Mouse (Mus musculus) forebrain, postnatal 0 days (tissue): ENCODE results near the gene Cxcl12. TPM values are rescaled to one million over a fixed set of nuclear protein-coding genes. Genes with fewer than 3 reads are reported as not detected.
A peak's percentile ranks its signal among the peaks of the same experiment; 100 is the strongest.

Experiments
- ATAC-seq: fragments of 200-750 bp; cut with Nextera tagmentation; 2 replicates; pipeline ENCODE4 v1.8.0; 2017; ENCODE audit warnings: mild to moderate bottlenecking, moderate library complexity
- DNase-seq: peaks from one replicate; pipeline ENCODE4 v3.0.0-alpha.2; 2015
- H3K27ac ChIP-seq: fragments of 300-500 bp; sonication (generic); 2 replicates; pipeline ENCODE4 v1.5.1; 2014; ENCODE audit warnings: low read depth, mild to moderate bottlenecking, antibody characterized with exemption, low read length, moderate library complexity, mixed read lengths
- H3K27me3 ChIP-seq: fragments of 300-500 bp; sonication (generic); 2 replicates; pipeline ENCODE4 v1.6.1; 2014; ENCODE audit warnings: mild to moderate bottlenecking, low read length, mixed read lengths; ENCODE audit not compliant: insufficient read depth
- H3K36me3 ChIP-seq: fragments of 300-500 bp; sonication (generic); 2 replicates; pipeline ENCODE4 v1.6.1; 2014; ENCODE audit warnings: mild to moderate bottlenecking, moderate library complexity; ENCODE audit not compliant: insufficient read depth
- H3K4me1 ChIP-seq: fragments of 300-500 bp; sonication (generic); 2 replicates; pipeline ENCODE4 v1.6.1; 2014; ENCODE audit warnings: antibody characterized with exemption; ENCODE audit not compliant: insufficient read depth
- H3K4me2 ChIP-seq: fragments of 300-500 bp; sonication (generic); 2 replicates; pipeline ENCODE4 v1.6.1; 2014; ENCODE audit warnings: low read depth, mild to moderate bottlenecking, moderate library complexity
- H3K4me3 ChIP-seq: fragments of 300-500 bp; sonication (generic); 2 replicates; pipeline ENCODE4 v1.5.1; 2014; ENCODE audit warnings: low read depth, low read length, mixed read lengths
- H3K9ac ChIP-seq: fragments of 300-500 bp; sonication (generic); 2 replicates; pipeline ENCODE4 v1.6.1; 2014; ENCODE audit warnings: mild to moderate bottlenecking
- H3K9me3 ChIP-seq: fragments of 300-500 bp; sonication (generic); 2 replicates; pipeline ENCODE4 v1.6.1; 2016; ENCODE audit warnings: low read length
- CTCF ChIP-seq: sonication (generic); IDR thresholded peaks from 2 replicates; pipeline ENCODE4 v1.5.1; 2016; ENCODE audit warnings: antibody characterized with exemption, control low read depth, low read depth
- WGBS: fragments of 180-500 bp; shearing (Covaris S2); extraction: QIAGEN DNeasy Blood & Tissue Kit; methylation state at CpG from one replicate; pipeline ENCODE4 v1.1.7; 2014; 5-methylcytosine and 5-hydroxymethylcytosine counted together
- polyA plus RNA-seq: library from polyadenylated mRNA; unstranded; fragments of >200 nt; fragmentation: Nextera tagmentation; extraction: Ambion mirVana; gene quantifications from 2 replicates; pipeline ENCODE4 v1.2.1, GENCODE M21; 2015
- total RNA-seq: library from RNA; depleted of rRNA; stranded (reverse); fragments of >200 nt; gene quantifications from 2 replicates; pipeline ENCODE4 v1.2.3, GENCODE M21; 2014

Cxcl12 gene
- total and polyA plus RNA-seq, 2 experiments from 2014 or later = 32.0 to 70.7 TPM

DNA sequence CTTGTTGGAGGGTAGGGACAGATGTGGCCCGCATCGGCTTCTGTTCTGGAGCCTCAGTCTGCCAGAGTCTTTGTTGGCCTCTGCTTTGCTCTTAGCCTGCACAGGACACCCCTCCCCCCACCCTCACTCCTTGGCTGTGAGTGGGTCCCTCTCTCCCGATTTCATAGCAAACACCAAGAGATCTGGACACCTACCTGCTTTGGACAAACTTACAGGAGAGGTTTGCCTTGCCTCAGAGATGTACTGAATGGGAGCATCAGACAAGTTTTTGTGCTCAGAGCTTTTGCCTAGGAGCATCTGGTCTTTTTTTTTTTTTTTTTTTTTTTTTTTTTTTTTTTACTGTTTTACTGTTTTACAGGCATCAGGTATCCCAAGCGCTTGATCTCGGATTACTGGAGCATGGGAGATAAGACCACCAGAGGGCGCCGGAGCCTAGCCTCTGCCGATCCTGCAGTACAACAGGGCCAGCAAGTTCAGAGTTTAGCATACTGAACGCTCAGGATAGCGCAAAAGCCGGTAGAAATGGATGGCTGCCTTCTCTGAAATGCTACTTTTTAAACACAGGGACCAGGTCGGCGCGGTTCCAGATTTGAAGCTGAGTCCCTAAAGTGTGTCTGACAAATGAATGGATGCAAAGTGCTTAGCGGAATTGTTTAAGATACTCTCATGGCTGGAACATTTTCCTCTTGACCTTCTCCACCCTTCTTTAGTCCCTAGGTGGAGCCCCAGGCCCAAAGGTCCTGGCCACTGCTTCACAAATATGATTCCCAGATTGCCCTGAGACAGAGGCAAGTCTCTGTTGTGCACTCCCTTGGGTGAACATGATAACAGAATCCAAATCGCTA lies 1.5 kb upstream of the Cxcl12 start:
- 2% methylated on average over 16 of the region's 16 CpGs for WGBS
- DNase-seq (peak; percentile 89), ATAC-seq (peak; percentile 91)
- no peaks in the 10 kb centered on the region for H3K9me3 ChIP-seq
- H3K27ac ChIP-seq = no peak overlapping the region
- H3K4me1 ChIP-seq = peaks cover 12% of the 10 kb centered on the region; the same call in 1 of the 2 replicates
- H3K27me3 ChIP-seq = peaks cover 23% of the 10 kb centered on the region
- peak overlapping the region; percentile 94; the same call in 1 of the 2 replicates for H3K4me2 ChIP-seq
- H3K9ac ChIP-seq = no peak overlapping the region
- H3K4me3 ChIP-seq = no peak overlapping the region
- H3K36me3 ChIP-seq = no peaks in the 10 kb centered on the region
- peak; percentile 85 for TF ChIP-seq CTCF

DNA sequence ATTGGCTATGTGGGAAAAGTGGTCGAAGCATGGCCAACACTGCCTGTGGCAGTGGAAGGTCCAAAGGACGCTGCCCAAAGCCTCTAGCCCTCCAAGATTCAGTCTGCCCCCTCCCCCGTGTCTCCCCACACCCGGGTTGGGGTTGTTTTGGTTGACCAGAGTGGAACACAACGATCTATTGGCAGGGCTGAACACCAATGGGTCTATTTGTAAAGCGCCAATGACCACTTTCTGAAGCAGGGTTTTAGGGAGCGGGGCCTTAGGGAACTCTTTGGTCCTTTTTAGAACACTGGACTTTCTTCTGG lies 957 bp upstream of the Cxcl12 start:
- no peaks in the 10 kb centered on the region for H3K9me3 ChIP-seq
- peaks cover 12% of the 10 kb centered on the region; the same call in 1 of the 2 replicates for H3K4me1 ChIP-seq
- no peak overlapping the region for H3K9ac ChIP-seq
- no peaks in the 10 kb centered on the region for H3K36me3 ChIP-seq
- 11% methylated on average over 7 of the region's 7 CpGs for WGBS
- peak; percentile 19 for DNase-seq
- no peak overlapping the region for H3K27ac ChIP-seq
- no peak for TF ChIP-seq CTCF
- H3K4me3 ChIP-seq = no peak overlapping the region
- ATAC-seq = no peak
- peak overlapping the region; percentile 94; the same call in 1 of the 2 replicates for H3K4me2 ChIP-seq
- H3K27me3 ChIP-seq = peaks cover 23% of the 10 kb centered on the region

DNA sequence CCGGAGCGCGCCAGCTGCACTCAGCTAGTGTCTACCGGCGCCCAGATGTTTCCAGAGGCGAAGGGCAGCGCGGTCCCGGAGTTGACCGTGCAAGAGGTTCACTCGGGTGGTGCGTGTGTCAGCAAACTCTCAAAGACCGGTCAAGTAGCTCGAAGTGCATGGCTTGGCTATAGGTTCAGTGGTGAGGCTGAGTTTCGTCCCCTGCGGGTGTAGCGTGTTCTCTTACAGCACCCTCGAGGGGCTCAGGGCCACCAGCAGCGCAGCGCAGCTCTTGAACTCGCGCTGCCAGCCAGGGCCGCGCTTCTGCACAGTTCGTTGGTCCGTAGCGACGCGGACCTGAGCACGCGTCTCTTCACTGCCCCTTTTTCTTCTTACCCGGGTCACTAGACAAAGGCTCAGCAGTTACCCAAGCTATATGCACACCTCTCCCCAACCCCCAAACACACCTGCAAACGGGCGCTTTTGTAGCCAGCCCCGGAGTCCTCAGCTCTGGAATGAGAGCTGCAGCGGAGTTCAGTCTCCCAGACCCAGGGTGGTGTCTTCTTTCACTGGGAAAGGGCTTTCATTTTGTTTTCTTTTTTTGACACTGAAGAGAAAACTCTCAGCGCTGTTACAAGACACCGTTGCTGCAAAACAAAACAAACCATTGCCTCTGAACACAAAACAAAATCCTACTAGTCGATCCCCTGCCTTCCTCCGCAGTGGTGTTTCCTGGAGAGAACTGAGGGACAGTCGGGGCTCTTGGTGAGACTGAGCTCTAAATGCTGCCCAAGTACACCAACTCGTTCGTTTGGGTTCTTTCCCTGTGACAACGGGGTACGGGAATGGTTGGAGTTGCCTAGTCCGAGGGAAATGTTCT lies 945 bp downstream of the Cxcl12 start:
- Histone ChIP-seq H3K9ac (peak overlapping the region; percentile 52), H3K4me2 (peak overlapping the region; percentile 94), H3K9me3 (no peaks in the 10 kb centered on the region), H3K36me3 (no peaks in the 10 kb centered on the region), H3K27ac (0 out of 2 replicates have a peak overlapping the region, but pooled peaks have one; percentile 16), H3K4me1 (peaks cover 12% of the 10 kb centered on the region; the same call in 1 of the 2 replicates), H3K4me3 (peak overlapping the region; percentile 57), H3K27me3 (peaks cover 23% of the 10 kb centered on the region)
- peak; percentile 49 for DNase-seq
- TF ChIP-seq CTCF = no peak
- WGBS = 2% methylated on average over 46 of the region's 46 CpGs
- no peak for ATAC-seq

DNA sequence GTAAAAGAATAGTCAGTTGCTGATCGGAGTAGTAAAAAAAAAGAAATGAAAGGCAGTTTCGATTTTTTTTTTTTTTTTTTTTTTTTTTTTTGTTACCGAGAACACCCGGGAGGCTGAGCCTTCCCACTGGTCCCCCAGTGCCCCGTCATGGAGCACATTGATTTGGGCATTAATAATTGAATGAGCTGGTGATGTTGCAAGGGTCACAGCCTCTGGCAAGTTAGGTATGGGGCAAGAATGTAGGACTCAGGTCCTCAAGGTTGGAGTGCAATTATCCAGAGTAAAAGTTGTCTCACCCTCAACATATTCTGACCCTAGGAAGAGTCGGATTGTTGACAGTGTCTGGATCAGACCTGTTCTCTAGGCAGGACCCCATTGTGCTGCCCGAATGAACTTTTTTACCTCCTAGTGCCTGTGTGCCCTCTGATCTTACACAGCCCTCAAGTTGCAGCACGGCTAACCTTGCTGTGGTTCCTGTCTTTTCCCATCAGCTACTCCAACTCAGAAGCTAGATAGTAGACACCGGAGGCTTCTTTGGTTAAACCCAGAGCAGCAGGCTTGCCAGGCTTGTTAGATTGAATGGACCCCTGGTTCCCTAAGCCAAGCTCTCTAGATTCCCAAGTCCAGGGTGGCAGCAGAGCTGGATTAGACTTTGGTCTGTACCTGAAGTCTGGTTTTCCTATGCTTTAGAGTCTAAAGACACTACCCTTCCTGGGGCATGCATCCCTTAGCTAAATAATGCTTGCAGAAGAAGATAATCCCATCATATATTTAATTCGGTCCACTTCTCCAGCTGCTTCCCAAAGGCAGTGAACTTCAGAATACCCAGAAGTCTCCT lies 1.8 kb downstream of the Cxcl12 start:
- Histone ChIP-seq H3K9ac (no peak overlapping the region), H3K4me2 (peak overlapping the region; percentile 94), H3K27ac (no peak overlapping the region), H3K27me3 (peaks cover 23% of the 10 kb centered on the region), H3K36me3 (no peaks in the 10 kb centered on the region), H3K4me1 (peaks cover 12% of the 10 kb centered on the region; the same call in 1 of the 2 replicates), H3K9me3 (no peaks in the 10 kb centered on the region), H3K4me3 (peak overlapping the region; percentile 57)
- ATAC-seq = no peak
- WGBS = 25% methylated on average over 10 of the region's 10 CpGs
- TF ChIP-seq CTCF = no peak
- DNase-seq = no peak

DNA sequence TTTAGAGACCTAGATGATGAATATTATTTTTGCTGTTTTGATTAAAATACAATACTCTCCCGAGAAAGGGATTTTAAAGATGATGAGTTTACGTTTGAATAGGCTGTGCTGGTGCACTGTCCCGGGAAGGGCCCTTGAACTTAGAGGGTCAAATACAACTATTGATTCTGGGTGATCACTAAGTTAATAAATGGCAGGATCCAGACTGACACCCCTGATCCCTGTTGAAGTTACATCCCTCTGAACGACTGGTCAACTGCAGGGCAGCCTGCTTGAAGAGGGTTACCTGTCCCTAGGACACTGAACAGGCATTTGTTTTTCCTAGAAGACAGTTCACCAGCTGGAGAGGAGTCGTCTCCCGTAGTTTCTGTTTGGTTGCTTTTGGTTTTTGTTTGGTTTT lies 4.0 kb downstream of the Cxcl12 start:
- Histone ChIP-seq H3K27ac (no peak overlapping the region), H3K4me3 (no peak overlapping the region), H3K36me3 (no peaks in the 10 kb centered on the region), H3K9ac (no peak overlapping the region), H3K4me2 (no peak overlapping the region), H3K9me3 (no peaks in the 10 kb centered on the region), H3K4me1 (peaks cover 10% of the 10 kb centered on the region; the same call in 1 of the 2 replicates), H3K27me3 (peaks cover 12% of the 10 kb centered on the region)
- TF ChIP-seq CTCF = no peak
- no peak for DNase-seq
- WGBS = 83% methylated on average over 6 of the region's 6 CpGs
- no peak for ATAC-seq

DNA sequence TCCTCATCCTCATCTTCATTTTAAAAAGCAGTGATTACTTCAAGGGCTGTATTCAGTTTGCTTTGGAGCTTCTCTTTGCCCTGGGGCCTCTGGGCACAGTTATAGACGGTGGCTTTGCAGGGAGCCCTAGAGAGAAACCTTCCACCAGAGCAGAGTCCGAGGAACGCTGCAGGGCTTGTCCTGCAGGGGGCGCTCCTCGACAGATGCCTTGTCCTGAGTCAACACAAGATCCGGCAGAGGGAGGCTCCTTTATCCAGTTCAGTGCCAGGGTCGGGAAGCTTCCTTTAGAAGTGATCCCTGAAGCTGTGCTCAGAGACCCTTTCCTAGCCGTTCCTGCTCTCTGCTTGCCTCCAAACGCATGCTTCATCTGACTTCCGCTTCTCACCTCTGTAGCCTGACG lies 5.5 kb downstream of the Cxcl12 start:
- no peaks in the 10 kb centered on the region for H3K9me3 ChIP-seq
- H3K9ac ChIP-seq = no peak overlapping the region
- ATAC-seq = peak; percentile 58; the same call in 1 of the 2 replicates
- H3K36me3 ChIP-seq = no peaks in the 10 kb centered on the region
- no peak overlapping the region for H3K27ac ChIP-seq
- H3K4me3 ChIP-seq = no peak overlapping the region
- DNase-seq = peak; percentile 64
- H3K4me2 ChIP-seq = no peak overlapping the region
- TF ChIP-seq CTCF = peak; percentile 73
- peaks cover 5% of the 10 kb centered on the region; the same call in 1 of the 2 replicates for H3K4me1 ChIP-seq
- peaks cover 11% of the 10 kb centered on the region; the same call in 1 of the 2 replicates for H3K27me3 ChIP-seq
- WGBS = 11% methylated on average over 11 of the region's 11 CpGs
